Mouse (Mus musculus): ENCODE results near the gene Rimkla. TPM values are rescaled to one million over a fixed set of nuclear protein-coding genes. Genes with fewer than 3 reads are reported as not detected.
A peak's percentile ranks its signal among the peaks of the same experiment; 100 is the strongest.

Gene Rimkla
- polyA plus RNA-seq, 1 experiment from 2014 or later = 0.67 TPM

- H3K36me3 ChIP-seq (ENCODE audit: control insufficient read depth, insufficient read depth, low read length) = no peaks in the 10 kb centered on the region
- H3K9ac ChIP-seq (ENCODE audit: low read length) = no peak overlapping the region
- H3K27ac ChIP-seq (replicated peaks; ENCODE audit: low read depth, low read length) = no peak overlapping the region
- WGBS = 93% methylated on average over 6 of the region's 6 CpGs
- H3K4me2 ChIP-seq (ENCODE audit: low read depth, severe bottlenecking) = no peak overlapping the region
- no peak for DNase-seq (ENCODE audit: low spot score)
- ATAC-seq (ENCODE audit: insufficient number of reproducible peaks, low FRiP score, low TSS enrichment, low read depth) = no peak
- 0 out of 2 replicates have a peak, but pooled peaks cover 4% of the 10 kb centered on the region for H3K4me1 ChIP-seq (ENCODE audit: control insufficient read depth, insufficient read depth, low read length)
- H3K9me3 ChIP-seq (ENCODE audit: control insufficient read depth, low read length) = no peaks in the 10 kb centered on the region
- no peak overlapping the region for H3K4me3 ChIP-seq (ENCODE audit: low read depth, low read length)
- no peaks in the 10 kb centered on the region for H3K27me3 ChIP-seq (ENCODE audit: control insufficient read depth, insufficient read depth, low read length)
Observed at GRCm38 (mm10) chr4:119447261-119447660, 45.2 kb downstream of the Rimkla start.

- Histone ChIP-seq H3K27ac (replicated peaks; ENCODE audit: low read depth, low read length) (no peak overlapping the region), H3K9ac (ENCODE audit: low read length) (no peak overlapping the region), H3K27me3 (ENCODE audit: control insufficient read depth, insufficient read depth, low read length) (no peaks in the 10 kb centered on the region), H3K9me3 (ENCODE audit: control insufficient read depth, low read length) (no peaks in the 10 kb centered on the region), H3K4me2 (ENCODE audit: low read depth, severe bottlenecking) (no peak overlapping the region), H3K4me3 (ENCODE audit: low read depth, low read length) (no peak overlapping the region), H3K4me1 (ENCODE audit: control insufficient read depth, insufficient read depth, low read length) (0 out of 2 replicates have a peak, but pooled peaks cover 4% of the 10 kb centered on the region), H3K36me3 (ENCODE audit: control insufficient read depth, insufficient read depth, low read length) (no peaks in the 10 kb centered on the region)
- WGBS = 45% methylated on average over 6 of the region's 6 CpGs
- ATAC-seq (ENCODE audit: insufficient number of reproducible peaks, low FRiP score, low TSS enrichment, low read depth) = no peak
- no peak for DNase-seq (ENCODE audit: low spot score)
Observed at GRCm38 (mm10) chr4:119442539-119442938, 49.9 kb downstream of the Rimkla start.

GRCm38 (mm10) chr4:119441836-119442235 lies 50.6 kb downstream of the Rimkla start:
- 92% methylated on average over 4 of the region's 4 CpGs for WGBS
- ATAC-seq (ENCODE audit: insufficient number of reproducible peaks, low FRiP score, low TSS enrichment, low read depth) = no peak
- no peaks in the 10 kb centered on the region for H3K27me3 ChIP-seq (ENCODE audit: control insufficient read depth, insufficient read depth, low read length)

GRCm38 (mm10) chr4:119437936-119438335 lies 54.5 kb downstream of the Rimkla start:
- Histone ChIP-seq H3K9ac (ENCODE audit: low read length) (no peak overlapping the region), H3K27ac (replicated peaks; ENCODE audit: low read depth, low read length) (no peak overlapping the region), H3K4me3 (ENCODE audit: low read depth, low read length) (no peak overlapping the region), H3K4me2 (ENCODE audit: low read depth, severe bottlenecking) (no peak overlapping the region), H3K27me3 (ENCODE audit: control insufficient read depth, insufficient read depth, low read length) (no peaks in the 10 kb centered on the region), H3K9me3 (ENCODE audit: control insufficient read depth, low read length) (no peaks in the 10 kb centered on the region), H3K36me3 (ENCODE audit: control insufficient read depth, insufficient read depth, low read length) (no peaks in the 10 kb centered on the region), H3K4me1 (ENCODE audit: control insufficient read depth, insufficient read depth, low read length) (0 out of 2 replicates have a peak, but pooled peaks cover 4% of the 10 kb centered on the region)
- DNase-seq (ENCODE audit: low spot score) (no peak), ATAC-seq (ENCODE audit: insufficient number of reproducible peaks, low FRiP score, low TSS enrichment, low read depth) (no peak)
- 85% methylated on average over 2 of the region's 2 CpGs for WGBS

More at GRCm38 (mm10) chr4:119441836-119442235, 50.6 kb downstream of the Rimkla start:
- Histone ChIP-seq H3K9ac (ENCODE audit: low read length) (no peak overlapping the region), H3K27ac (replicated peaks; ENCODE audit: low read depth, low read length) (no peak overlapping the region), H3K4me3 (ENCODE audit: low read depth, low read length) (no peak overlapping the region), H3K4me1 (ENCODE audit: control insufficient read depth, insufficient read depth, low read length) (0 out of 2 replicates have a peak, but pooled peaks cover 4% of the 10 kb centered on the region), H3K36me3 (ENCODE audit: control insufficient read depth, insufficient read depth, low read length) (no peaks in the 10 kb centered on the region), H3K9me3 (ENCODE audit: control insufficient read depth, low read length) (no peaks in the 10 kb centered on the region), H3K4me2 (ENCODE audit: low read depth, severe bottlenecking) (no peak overlapping the region)
- DNase-seq (ENCODE audit: low spot score) = no peak

- Histone ChIP-seq H3K4me3 (ENCODE audit: low read depth, low read length) (no peak overlapping the region), H3K27ac (replicated peaks; ENCODE audit: low read depth, low read length) (no peak overlapping the region), H3K36me3 (ENCODE audit: control insufficient read depth, insufficient read depth, low read length) (no peaks in the 10 kb centered on the region), H3K27me3 (ENCODE audit: control insufficient read depth, insufficient read depth, low read length) (no peaks in the 10 kb centered on the region), H3K4me2 (ENCODE audit: low read depth, severe bottlenecking) (no peak overlapping the region), H3K4me1 (ENCODE audit: control insufficient read depth, insufficient read depth, low read length) (no peaks in the 10 kb centered on the region), H3K9ac (ENCODE audit: low read length) (no peak overlapping the region), H3K9me3 (ENCODE audit: control insufficient read depth, low read length) (no peaks in the 10 kb centered on the region)
- no peak for ATAC-seq (ENCODE audit: insufficient number of reproducible peaks, low FRiP score, low TSS enrichment, low read depth)
- DNase-seq (ENCODE audit: low spot score) = peak; percentile 55
- 28% methylated on average over 5 of the region's 5 CpGs for WGBS
Observed at GRCm38 (mm10) chr4:119430678-119431077, 61.8 kb downstream of the Rimkla start.

GRCm38 (mm10) chr4:119427680-119428079 lies 64.7 kb downstream of the Rimkla start:
- H3K9ac ChIP-seq (ENCODE audit: low read length) = no peak overlapping the region
- ATAC-seq (ENCODE audit: insufficient number of reproducible peaks, low FRiP score, low TSS enrichment, low read depth) (no peak), DNase-seq (ENCODE audit: low spot score) (no peak)
- no peaks in the 10 kb centered on the region for H3K27me3 ChIP-seq (ENCODE audit: control insufficient read depth, insufficient read depth, low read length)
- no peaks in the 10 kb centered on the region for H3K36me3 ChIP-seq (ENCODE audit: control insufficient read depth, insufficient read depth, low read length)
- 53% methylated on average over 2 of the region's 2 CpGs for WGBS
- H3K4me3 ChIP-seq (ENCODE audit: low read depth, low read length) = no peak overlapping the region
- H3K27ac ChIP-seq (replicated peaks; ENCODE audit: low read depth, low read length) = no peak overlapping the region
- H3K4me2 ChIP-seq (ENCODE audit: low read depth, severe bottlenecking) = no peak overlapping the region
- no peaks in the 10 kb centered on the region for H3K9me3 ChIP-seq (ENCODE audit: control insufficient read depth, low read length)
- 0 out of 2 replicates have a peak, but pooled peaks cover 2% of the 10 kb centered on the region for H3K4me1 ChIP-seq (ENCODE audit: control insufficient read depth, insufficient read depth, low read length)

GRCm38 (mm10) chr4:119425601-119426000 lies 66.8 kb downstream of the Rimkla start:
- no peak for ATAC-seq (ENCODE audit: insufficient number of reproducible peaks, low FRiP score, low TSS enrichment, low read depth)
- H3K4me1 ChIP-seq (ENCODE audit: control insufficient read depth, insufficient read depth, low read length) = peaks cover 10% of the 10 kb centered on the region; the same call in 1 of the 2 replicates
- H3K27ac ChIP-seq (replicated peaks; ENCODE audit: low read depth, low read length) = no peak overlapping the region
- DNase-seq (ENCODE audit: low spot score) = no peak
- no peak overlapping the region for H3K4me3 ChIP-seq (ENCODE audit: low read depth, low read length)
- H3K9ac ChIP-seq (ENCODE audit: low read length) = no peak overlapping the region
- H3K36me3 ChIP-seq (ENCODE audit: control insufficient read depth, insufficient read depth, low read length) = no peaks in the 10 kb centered on the region
- no peaks in the 10 kb centered on the region for H3K9me3 ChIP-seq (ENCODE audit: control insufficient read depth, low read length)
- WGBS = 55% methylated on average over 2 of the region's 2 CpGs
- no peaks in the 10 kb centered on the region for H3K27me3 ChIP-seq (ENCODE audit: control insufficient read depth, insufficient read depth, low read length)
- no peak overlapping the region for H3K4me2 ChIP-seq (ENCODE audit: low read depth, severe bottlenecking)

GRCm38 (mm10) chr4:119425077-119425476 lies 67.4 kb downstream of the Rimkla start:
- no peak overlapping the region for H3K4me3 ChIP-seq (ENCODE audit: low read depth, low read length)
- WGBS = 85% methylated on average over 2 of the region's 2 CpGs
- H3K9ac ChIP-seq (ENCODE audit: low read length) = no peak overlapping the region
- H3K9me3 ChIP-seq (ENCODE audit: control insufficient read depth, low read length) = no peaks in the 10 kb centered on the region
- no peaks in the 10 kb centered on the region for H3K36me3 ChIP-seq (ENCODE audit: control insufficient read depth, insufficient read depth, low read length)
- no peaks in the 10 kb centered on the region for H3K27me3 ChIP-seq (ENCODE audit: control insufficient read depth, insufficient read depth, low read length)
- H3K27ac ChIP-seq (replicated peaks; ENCODE audit: low read depth, low read length) = no peak overlapping the region
- H3K4me1 ChIP-seq (ENCODE audit: control insufficient read depth, insufficient read depth, low read length) = peaks cover 10% of the 10 kb centered on the region; the same call in 1 of the 2 replicates
- DNase-seq (ENCODE audit: low spot score) (no peak), ATAC-seq (ENCODE audit: insufficient number of reproducible peaks, low FRiP score, low TSS enrichment, low read depth) (no peak)
- H3K4me2 ChIP-seq (ENCODE audit: low read depth, severe bottlenecking) = no peak overlapping the region

Measured in limb, embryonic 11.5 days (tissue).